Mouse (Mus musculus) liver, embryonic 16.5 days (tissue): ENCODE measurements around the gene Cd44. TPM values are rescaled to one million over a fixed set of nuclear protein-coding genes. Genes with fewer than 3 reads are reported as not detected.

Source experiments
- ATAC-seq: fragments of 200-750 bp; cut with Nextera tagmentation; 2 replicates; pipeline ENCODE4 v1.8.0; 2017; ENCODE audit warnings: low read depth, mild to moderate bottlenecking, moderate number of reproducible peaks, moderate library complexity
- H3K27ac ChIP-seq: fragments of 300-500 bp; sonication (generic); 2 replicates; pipeline ENCODE4 v1.5.1; 2014; ENCODE audit warnings: mild to moderate bottlenecking, low read length
- H3K27me3 ChIP-seq: fragments of 300-500 bp; sonication (generic); 2 replicates; pipeline ENCODE4 v1.6.1; 2014; ENCODE audit warnings: low read depth, low read length, mixed read lengths; ENCODE audit not compliant: control insufficient read depth, insufficient read depth
- H3K36me3 ChIP-seq: fragments of 300-500 bp; sonication (generic); 2 replicates; pipeline ENCODE4 v1.6.1; 2014; ENCODE audit warnings: mild to moderate bottlenecking; ENCODE audit not compliant: control insufficient read depth, insufficient read depth
- H3K4me1 ChIP-seq: fragments of 300-500 bp; sonication (generic); 2 replicates; pipeline ENCODE4 v1.6.1; 2014; ENCODE audit warnings: low read depth, low read length, mixed read lengths; ENCODE audit not compliant: control insufficient read depth
- H3K4me2 ChIP-seq: fragments of 300-500 bp; sonication (generic); 2 replicates; pipeline ENCODE4 v1.6.1; 2014; ENCODE audit warnings: low read depth, low read length, mixed read lengths
- H3K4me3 ChIP-seq: fragments of 300-500 bp; sonication (generic); 2 replicates; pipeline ENCODE4 v1.5.1; 2014; ENCODE audit warnings: low read depth, mild to moderate bottlenecking, low read length
- H3K9ac ChIP-seq: fragments of 300-500 bp; sonication (generic); 2 replicates; pipeline ENCODE4 v1.6.1; 2014; ENCODE audit warnings: low read depth, low read length
- H3K9me3 ChIP-seq: fragments of 300-500 bp; sonication (generic); replicated peaks from 2 replicates; pipeline ENCODE4 v1.6.1; 2016; ENCODE audit warnings: low read length; ENCODE audit not compliant: control insufficient read depth
- WGBS: fragments of 180-500 bp; shearing (Covaris S2); extraction: QIAGEN DNeasy Blood & Tissue Kit; methylation state at CpG from one replicate; pipeline ENCODE4 v1.1.7; 2014; ENCODE audit not compliant: insufficient replicate concordance; 5-methylcytosine and 5-hydroxymethylcytosine counted together
- polyA plus RNA-seq: library from polyadenylated mRNA; unstranded; fragments of >200 nt; fragmentation: Nextera tagmentation; extraction: Ambion mirVana; gene quantifications from 2 replicates; pipeline ENCODE4 v1.2.1, GENCODE M21; 2015

The Cd44 gene
- polyA plus RNA-seq, 1 experiment from 2014 or later = 15.8 TPM

DNA sequence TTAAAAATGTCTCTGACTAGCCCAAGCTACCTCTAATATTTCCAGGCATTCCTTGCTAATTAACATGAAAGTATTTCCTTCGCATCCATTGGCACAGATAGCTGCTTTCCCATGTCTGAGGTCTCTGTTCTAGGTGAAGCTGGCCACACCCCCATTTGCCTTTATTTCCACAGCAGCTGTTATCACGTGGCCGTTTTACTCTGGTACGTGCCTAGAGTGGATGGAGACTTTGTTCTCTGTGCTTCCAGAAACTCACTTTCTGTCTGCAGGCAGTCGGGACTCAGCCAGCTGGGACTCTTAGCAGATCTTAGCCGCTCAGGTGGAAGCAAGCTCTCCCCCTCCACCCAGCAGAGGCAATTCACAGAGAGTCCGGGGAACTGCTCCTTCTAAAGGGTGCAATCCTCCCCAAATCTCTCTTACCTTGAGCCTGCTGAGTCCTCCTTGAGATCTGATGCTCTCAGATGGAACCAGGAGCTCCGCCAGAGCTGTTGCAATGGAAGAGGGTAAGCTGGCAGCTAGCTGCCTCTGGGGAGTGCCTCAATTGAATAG lies 39.4 kb upstream of the Cd44 start:
- Histone ChIP-seq H3K4me1 (no peaks in the 10 kb centered on the region), H3K4me3 (no peak overlapping the region), H3K27me3 (no peaks in the 10 kb centered on the region; the same call in 1 of the 2 replicates), H3K9ac (no peak overlapping the region), H3K36me3 (no peaks in the 10 kb centered on the region), H3K9me3 (no peaks in the 10 kb centered on the region), H3K27ac (no peak overlapping the region), H3K4me2 (no peak overlapping the region)
- WGBS = 42% methylated on average over 8 of the region's 8 CpGs
- ATAC-seq = no peak

DNA sequence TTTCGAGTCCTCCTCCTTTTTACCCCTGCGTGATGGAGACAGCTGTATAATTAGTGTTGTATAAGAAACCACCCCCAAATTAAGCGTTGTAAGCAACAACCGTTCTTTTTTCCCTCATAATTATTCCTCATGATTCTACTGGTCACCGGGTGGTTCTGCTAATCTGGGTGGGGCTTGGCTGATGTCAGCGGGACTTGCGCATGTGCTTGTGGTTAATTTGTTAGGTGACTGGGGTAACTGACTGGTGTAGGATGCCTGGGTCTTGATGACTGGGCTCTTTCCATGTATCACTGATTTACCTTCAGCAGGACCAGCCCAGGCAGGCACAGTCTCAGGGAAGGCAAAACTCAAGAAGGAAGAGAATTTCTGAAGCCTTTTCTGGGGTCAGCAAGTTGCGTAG lies 38.7 kb upstream of the Cd44 start:
- Histone ChIP-seq H3K9ac (no peak overlapping the region), H3K9me3 (no peaks in the 10 kb centered on the region), H3K4me2 (no peak overlapping the region), H3K36me3 (no peaks in the 10 kb centered on the region), H3K4me3 (no peak overlapping the region), H3K27me3 (no peaks in the 10 kb centered on the region; the same call in 1 of the 2 replicates), H3K4me1 (no peaks in the 10 kb centered on the region), H3K27ac (no peak overlapping the region)
- ATAC-seq = no peak
- 66% methylated on average over 8 of the region's 8 CpGs for WGBS

- H3K36me3 ChIP-seq = no peaks in the 10 kb centered on the region
- no peaks in the 10 kb centered on the region for H3K27me3 ChIP-seq
- no peak overlapping the region for H3K4me3 ChIP-seq
- no peak overlapping the region for H3K27ac ChIP-seq
- H3K9me3 ChIP-seq = no peaks in the 10 kb centered on the region
- no peak overlapping the region for H3K4me2 ChIP-seq
- ATAC-seq = no peak
- no peaks in the 10 kb centered on the region for H3K4me1 ChIP-seq
- no peak overlapping the region for H3K9ac ChIP-seq
- 53% methylated on average over 3 of the region's 3 CpGs for WGBS
Observed at GRCm38 (mm10) chr2:102936886-102937285, 35.4 kb upstream of the Cd44 start.

- Histone ChIP-seq H3K36me3 (no peaks in the 10 kb centered on the region), H3K27me3 (no peaks in the 10 kb centered on the region), H3K27ac (no peak overlapping the region), H3K4me3 (no peak overlapping the region), H3K9me3 (no peaks in the 10 kb centered on the region), H3K4me1 (no peaks in the 10 kb centered on the region), H3K4me2 (no peak overlapping the region), H3K9ac (no peak overlapping the region)
- ATAC-seq = no peak
- WGBS = 52% methylated on average over 3 of the region's 3 CpGs
Observed at GRCm38 (mm10) chr2:102934834-102935233, 33.4 kb upstream of the Cd44 start.

GRCm38 (mm10) chr2:102933787-102934186 lies 32.3 kb upstream of the Cd44 start:
- H3K4me3 ChIP-seq = no peak overlapping the region
- no peak for ATAC-seq
- H3K36me3 ChIP-seq = no peaks in the 10 kb centered on the region
- H3K9me3 ChIP-seq = no peaks in the 10 kb centered on the region
- H3K27ac ChIP-seq = no peak overlapping the region
- H3K9ac ChIP-seq = no peak overlapping the region
- no peaks in the 10 kb centered on the region for H3K4me1 ChIP-seq
- no peak overlapping the region for H3K4me2 ChIP-seq
- no peaks in the 10 kb centered on the region for H3K27me3 ChIP-seq

GRCm38 (mm10) chr2:102933142-102933541 lies 31.7 kb upstream of the Cd44 start:
- H3K4me1 ChIP-seq = no peaks in the 10 kb centered on the region
- ATAC-seq = no peak
- H3K9ac ChIP-seq = no peak overlapping the region
- no peaks in the 10 kb centered on the region for H3K9me3 ChIP-seq
- H3K27ac ChIP-seq = no peak overlapping the region
- WGBS = 61% methylated on average over 4 of the region's 4 CpGs
- no peak overlapping the region for H3K4me2 ChIP-seq
- H3K27me3 ChIP-seq = no peaks in the 10 kb centered on the region
- H3K4me3 ChIP-seq = no peak overlapping the region
- H3K36me3 ChIP-seq = no peaks in the 10 kb centered on the region

GRCm38 (mm10) chr2:102932667-102933066 lies 31.2 kb upstream of the Cd44 start:
- Histone ChIP-seq H3K9me3 (no peaks in the 10 kb centered on the region), H3K27ac (no peak overlapping the region), H3K36me3 (no peaks in the 10 kb centered on the region), H3K4me1 (no peaks in the 10 kb centered on the region), H3K27me3 (no peaks in the 10 kb centered on the region), H3K4me3 (no peak overlapping the region), H3K9ac (no peak overlapping the region), H3K4me2 (no peak overlapping the region)
- no peak for ATAC-seq
- WGBS = 25% methylated on average over 1 of the region's 1 CpGs

DNA sequence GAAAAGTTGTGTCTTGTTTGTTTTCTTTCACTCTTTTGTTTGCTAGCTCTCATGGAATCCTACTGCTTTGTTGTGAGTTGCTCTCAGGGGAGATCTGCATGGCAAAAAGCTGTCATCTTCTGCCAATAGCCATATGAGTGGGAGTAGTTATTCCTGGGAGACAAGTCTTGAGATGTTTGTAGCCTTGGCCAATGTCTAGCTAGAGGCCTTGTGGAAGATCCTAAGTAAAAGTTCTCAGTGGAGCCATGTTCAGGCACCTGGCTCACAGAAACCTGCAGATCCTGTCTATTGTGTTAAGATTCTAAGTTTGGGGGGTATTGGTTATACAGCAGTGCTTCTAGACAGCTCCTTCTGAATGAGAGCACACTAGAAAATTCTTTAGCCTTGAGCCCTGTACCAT lies 26.7 kb upstream of the Cd44 start:
- Histone ChIP-seq H3K4me3 (no peak overlapping the region), H3K27me3 (no peaks in the 10 kb centered on the region), H3K36me3 (no peaks in the 10 kb centered on the region), H3K27ac (no peak overlapping the region), H3K9me3 (no peaks in the 10 kb centered on the region), H3K9ac (no peak overlapping the region), H3K4me1 (no peaks in the 10 kb centered on the region), H3K4me2 (no peak overlapping the region)
- no peak for ATAC-seq

DNA sequence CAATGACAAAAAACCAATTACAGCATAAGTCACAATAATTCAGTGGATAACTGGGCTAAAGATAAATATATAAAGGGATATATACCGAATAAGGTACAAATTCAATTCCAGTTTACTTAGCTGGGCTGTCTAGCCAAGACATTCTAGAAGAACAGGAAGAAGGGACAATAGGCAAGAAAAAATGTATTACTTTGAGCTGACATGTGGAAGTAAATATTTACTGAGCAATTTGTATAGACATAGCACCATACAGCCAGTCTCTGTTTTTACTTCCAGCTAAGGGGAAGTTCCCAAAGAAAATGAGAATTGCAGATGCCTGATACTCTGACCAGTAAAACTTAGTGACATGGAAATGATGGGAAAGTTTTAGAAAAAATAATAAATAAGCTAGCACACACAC lies 23.0 kb upstream of the Cd44 start:
- no peak overlapping the region for H3K9ac ChIP-seq
- no peaks in the 10 kb centered on the region for H3K9me3 ChIP-seq
- H3K27me3 ChIP-seq = no peaks in the 10 kb centered on the region
- no peak overlapping the region for H3K4me3 ChIP-seq
- 61% methylated on average over 1 of the region's 1 CpGs for WGBS
- no peak overlapping the region for H3K4me2 ChIP-seq
- H3K27ac ChIP-seq = no peak overlapping the region
- no peak for ATAC-seq
- H3K4me1 ChIP-seq = no peaks in the 10 kb centered on the region
- no peaks in the 10 kb centered on the region for H3K36me3 ChIP-seq

- Histone ChIP-seq H3K9ac (no peak overlapping the region), H3K27ac (no peak overlapping the region), H3K4me2 (no peak overlapping the region), H3K27me3 (no peaks in the 10 kb centered on the region), H3K4me3 (no peak overlapping the region), H3K9me3 (no peaks in the 10 kb centered on the region), H3K36me3 (no peaks in the 10 kb centered on the region), H3K4me1 (no peaks in the 10 kb centered on the region)
- ATAC-seq = no peak
- 55% methylated on average over 3 of the region's 3 CpGs for WGBS
Observed at GRCm38 (mm10) chr2:102923682-102924081, 22.2 kb upstream of the Cd44 start.
